Mouse (Mus musculus) cerebellum, adult 11-12 months (tissue): Measurements from ENCODE around the gene A530032D15Rik.
"Not testable (repeated sequence)": the region's sequence is repeated elsewhere in the genome, so short reads cannot be mapped to it uniquely, and the experiment has no call there.

ENCODE experiments used
- DNase-seq: peaks from one replicate; pipeline ENCODE4 v3.0.0; 2022

Gene A530032D15Rik

DNA sequence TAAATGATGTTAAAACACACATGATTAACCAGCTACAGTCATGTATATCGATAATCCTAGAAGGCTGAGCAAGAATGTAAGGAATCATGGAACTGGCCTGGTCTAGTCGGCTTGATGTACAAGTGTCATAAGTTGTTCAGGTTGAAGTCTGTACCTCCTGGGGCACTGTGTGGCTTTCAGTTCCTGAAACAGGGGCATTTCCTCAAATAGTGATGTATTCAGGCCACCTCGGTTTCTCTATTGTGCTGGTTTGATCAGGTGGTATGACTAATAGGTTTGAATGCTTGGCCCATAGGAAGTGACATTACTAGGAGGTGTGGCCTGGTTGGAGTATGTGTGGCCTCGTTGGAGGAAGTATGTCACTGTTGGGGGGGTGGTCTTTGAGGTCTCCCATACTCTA lies 75.3 kb downstream of the A530032D15Rik start:
- not testable (repeated sequence) for DNase-seq

DNA sequence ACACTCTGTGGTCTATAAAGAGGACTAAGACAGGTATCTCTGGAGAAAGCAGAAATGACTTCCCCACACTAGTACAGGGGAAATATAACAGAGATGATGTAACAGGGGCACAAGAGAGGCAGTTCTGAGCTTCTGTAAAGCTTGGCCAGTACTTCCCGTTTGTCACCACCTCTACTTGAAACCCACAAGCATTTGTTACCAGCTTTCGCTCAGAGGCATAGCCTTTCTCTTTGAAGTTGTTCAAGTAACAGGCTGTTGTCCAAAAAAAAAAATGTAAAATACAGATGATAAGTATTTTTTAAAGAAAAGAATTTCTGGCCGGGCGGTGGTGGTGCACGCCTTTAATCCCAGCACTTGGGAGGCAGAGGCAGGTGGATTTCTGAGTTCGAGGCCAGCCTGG lies 76.0 kb downstream of the A530032D15Rik start:
- not testable (repeated sequence) for DNase-seq
